Mouse (Mus musculus): ENCODE results near the gene Gm10184. TPM values are rescaled to one million over a fixed set of nuclear protein-coding genes. Genes with fewer than 3 reads are reported as not detected.
"Not testable (repeated sequence)": the region's sequence is repeated elsewhere in the genome, so short reads cannot be mapped to it uniquely, and the experiment has no call there.

The Gm10184 gene
- total RNA-seq (2021) (10 to 100 TPM in 1 of 2 experiments, 1 to 10 TPM in 1; 9.4 to 14.0 TPM), polyA plus RNA-seq (2012; rRNA removed) (11.5 and 12.5 TPM in 2 replicates)
- long read RNA-seq: 0 reads

GRCm38 (mm10) chr17:89910349-89910748 is at the start of gene Gm10184:
Gene Gm10184, minus strand, starts transcription at chr17:89910449.
- no peak for DNase-seq

- DNase-seq: no peak
Observed at GRCm38 (mm10) chr17:89933950-89934349, 23.7 kb upstream of the Gm10184 start.

- no peak for DNase-seq
Observed at GRCm38 (mm10) chr17:89907686-89908085, 2.6 kb downstream of the Gm10184 start.

DNA sequence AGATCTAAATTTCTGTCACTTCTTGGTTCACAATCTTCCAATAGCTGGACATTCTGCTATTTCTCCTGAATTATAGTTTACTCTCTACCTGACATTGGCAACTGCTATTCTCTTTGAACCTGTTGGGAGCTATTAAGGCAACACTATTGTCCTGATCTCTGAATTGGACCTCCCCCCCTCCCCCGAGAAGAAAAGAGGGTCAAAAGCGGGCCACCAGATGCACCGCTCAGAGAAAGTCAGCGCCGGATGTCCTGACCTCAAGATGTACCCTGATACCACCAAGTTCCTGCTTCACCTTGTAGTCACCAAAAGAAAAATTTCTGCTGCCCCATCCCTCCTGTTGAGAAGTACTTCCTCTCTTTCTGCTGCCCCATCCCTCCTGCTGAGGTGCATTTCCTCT is 5.5 kb downstream of the Gm10184 start:
- not testable (repeated sequence) for DNase-seq

DNA sequence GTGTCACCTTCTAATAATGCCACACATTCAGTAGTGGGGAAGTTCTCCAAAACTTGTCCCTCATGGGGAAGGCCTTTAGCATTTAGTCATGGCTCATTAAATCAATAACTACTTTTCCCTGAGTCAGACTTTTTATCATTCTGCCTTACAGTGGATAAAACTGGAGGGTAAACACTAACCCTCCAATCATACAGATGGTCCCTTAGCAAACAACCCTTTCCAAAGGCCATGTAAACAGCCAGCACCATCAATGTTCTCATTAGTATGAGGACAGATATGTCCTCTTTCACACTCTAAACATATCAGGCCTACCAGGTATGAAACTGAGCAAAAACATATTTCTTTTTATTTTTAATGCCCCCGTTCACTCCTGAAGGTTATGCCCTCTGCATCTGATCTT is 7.5 kb downstream of the Gm10184 start:
- no peak for DNase-seq

DNA sequence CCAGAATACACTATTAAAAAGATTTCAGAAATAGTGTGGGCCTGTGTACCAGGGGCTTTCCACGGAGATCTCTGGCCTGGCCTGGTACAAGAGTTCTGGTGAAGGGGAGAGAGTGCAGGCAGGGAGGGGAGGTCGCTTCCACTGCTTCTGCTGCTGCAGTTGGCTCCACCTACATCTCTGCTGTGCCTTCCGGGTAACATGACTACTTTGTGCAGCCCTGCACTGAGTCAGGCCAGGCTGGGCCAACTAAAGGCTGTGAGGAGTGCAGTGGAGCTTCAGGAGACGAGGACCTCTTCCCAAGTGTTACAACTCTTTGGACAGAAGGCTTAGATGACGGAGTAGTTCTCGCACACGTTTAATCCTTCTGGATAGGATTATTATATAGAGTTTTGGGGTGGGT is 9.6 kb downstream of the Gm10184 start:
- DNase-seq: no peak

DNA sequence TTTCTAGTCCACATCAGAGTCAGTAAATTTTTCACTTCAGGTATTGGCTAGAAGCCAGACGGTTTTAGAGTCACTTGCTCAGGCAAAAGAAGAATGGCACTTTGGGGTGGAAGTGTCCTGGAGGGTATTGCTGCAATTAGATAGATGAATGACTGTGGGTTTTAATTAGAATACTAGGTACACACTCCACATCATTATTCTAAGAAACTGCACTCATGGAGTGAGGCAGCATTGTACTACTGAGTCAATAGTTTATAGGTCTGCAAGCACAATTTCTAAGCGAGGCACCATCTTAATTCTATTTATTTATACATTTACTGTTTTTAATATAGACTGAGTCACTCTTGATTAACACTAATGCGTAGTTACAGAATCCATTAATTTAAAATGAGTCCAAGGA is 10.4 kb downstream of the Gm10184 start:
- no peak for DNase-seq

DNA sequence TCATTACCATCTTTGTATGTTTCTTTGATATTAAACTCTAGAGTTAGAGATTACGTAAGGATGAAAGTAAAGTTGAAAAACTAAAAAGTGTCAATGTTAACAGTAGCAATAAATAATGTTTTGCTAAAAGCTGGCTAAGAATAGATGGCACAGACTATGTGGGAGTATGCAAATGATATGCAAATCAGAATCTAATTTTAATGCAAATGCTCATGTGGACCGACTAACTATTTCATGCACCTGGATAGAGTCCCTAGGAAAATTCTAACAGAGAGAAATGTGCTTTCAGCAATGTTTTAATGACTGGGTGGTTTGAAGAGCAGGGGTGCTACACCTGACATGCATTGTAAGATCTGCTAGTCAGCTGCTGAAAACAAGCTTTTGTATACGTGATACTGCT is 45.3 kb downstream of the Gm10184 start:
- no peak for DNase-seq
